Mouse (Mus musculus) brain, embryonic 14.5 days (tissue): ENCODE measurements at regions not wholly inside any gene's neighbourhood (a gene's known extent, or its start where the extent isn't known, plus 50 kb on each side); places are given as distances from the start of the nearest gene placed in this dataset.

Experiments used
- CTCF ChIP-seq: fragments of 200-500 bp; IDR thresholded peaks from 2 replicates; pipeline ENCODE4 v1.5.1; 2012; ENCODE audit warnings: inconsistent platforms, mild to moderate bottlenecking, moderate library complexity, borderline replicate concordance; ENCODE audit not compliant: insufficient read depth, insufficient read length; ENCODE audit errors: extremely low read depth
- POLR2A ChIP-seq: fragments of 200-500 bp; IDR thresholded peaks from 2 replicates; pipeline ENCODE4 v1.6.1; 2012; ENCODE audit warnings: mild to moderate bottlenecking, inconsistent platforms, borderline replicate concordance; ENCODE audit not compliant: poor library complexity, insufficient read depth, insufficient read length, severe bottlenecking; ENCODE audit errors: extremely low read depth

- TF ChIP-seq CTCF: no peak
- no peak for TF ChIP-seq POLR2A
Observed at GRCm38 (mm10) chr10:16469711-16470110, 1253.3 kb upstream of the Cited2 start.
